Mouse (Mus musculus) forebrain, embryonic 15.5 days (tissue): ENCODE measurements around the gene Hgf. TPM values are rescaled to one million over a fixed set of nuclear protein-coding genes. Genes with fewer than 3 reads are reported as not detected.

Experiments used
- ATAC-seq: fragments of 200-750 bp; cut with Nextera tagmentation; replicated peaks from 2 replicates; pipeline ENCODE4 v1.8.0; 2017; ENCODE audit warnings: mild to moderate bottlenecking, moderate TSS enrichment, moderate library complexity
- H3K27ac ChIP-seq: fragments of 300-500 bp; sonication (generic); replicated peaks from 2 replicates; pipeline ENCODE4 v1.5.1; 2015; ENCODE audit warnings: mild to moderate bottlenecking, inconsistent platforms
- H3K27me3 ChIP-seq: fragments of 300-500 bp; sonication (generic); 2 replicates; pipeline ENCODE4 v1.6.1; 2015; ENCODE audit warnings: inconsistent platforms
- H3K36me3 ChIP-seq: fragments of 300-500 bp; sonication (generic); 2 replicates; pipeline ENCODE4 v1.6.1; 2015; ENCODE audit warnings: mild to moderate bottlenecking, inconsistent platforms
- H3K4me1 ChIP-seq: fragments of 300-500 bp; sonication (generic); 2 replicates; pipeline ENCODE4 v1.6.1; 2015; ENCODE audit warnings: inconsistent platforms
- H3K4me2 ChIP-seq: fragments of 300-500 bp; sonication (generic); replicated peaks from 2 replicates; pipeline ENCODE4 v1.6.1; 2015; ENCODE audit warnings: mild to moderate bottlenecking, inconsistent platforms
- H3K4me3 ChIP-seq: fragments of 300-500 bp; sonication (generic); 2 replicates; pipeline ENCODE4 v1.5.1; 2015; ENCODE audit warnings: mild to moderate bottlenecking, inconsistent platforms
- H3K9ac ChIP-seq: fragments of 300-500 bp; sonication (generic); replicated peaks from 2 replicates; pipeline ENCODE4 v1.6.1; 2015; ENCODE audit warnings: mild to moderate bottlenecking, inconsistent platforms
- H3K9me3 ChIP-seq: fragments of 300-500 bp; sonication (generic); 2 replicates; pipeline ENCODE4 v1.6.1; 2016; ENCODE audit warnings: inconsistent platforms
- WGBS: fragments of 180-500 bp; shearing (Covaris S2); methylation state at CpG from one replicate; pipeline ENCODE4 v1.1.7; 2015; ENCODE audit warnings: mixed read lengths; 5-methylcytosine and 5-hydroxymethylcytosine counted together
- polyA plus RNA-seq: library from polyadenylated mRNA; unstranded; fragments of >200 nt; fragmentation: Nextera tagmentation; extraction: Ambion mirVana; gene quantifications from 2 replicates; pipeline ENCODE4 v1.2.1, GENCODE M21; 2015

Gene Hgf
- polyA plus RNA-seq, 1 experiment from 2014 or later, result 1.4 TPM

DNA sequence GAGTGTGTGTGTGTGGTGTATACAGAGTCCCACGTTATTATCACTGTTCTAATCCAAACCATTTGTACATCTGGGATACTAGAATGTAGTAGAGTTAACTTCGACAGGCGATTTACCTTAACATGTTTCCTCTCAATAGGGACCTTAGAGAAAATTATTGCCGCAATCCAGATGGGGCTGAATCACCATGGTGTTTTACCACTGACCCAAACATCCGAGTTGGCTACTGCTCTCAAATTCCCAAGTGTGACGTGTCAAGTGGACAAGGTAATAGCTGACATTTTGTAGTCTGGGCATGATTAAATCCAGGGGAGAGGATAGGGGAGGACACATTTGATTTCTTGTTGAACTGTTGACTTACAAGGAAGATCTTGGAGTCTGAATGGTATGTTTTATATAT, 44.7 kb downstream of the Hgf start:
- H3K4me3 ChIP-seq, result no peak overlapping the region
- no peaks in the 10 kb centered on the region for H3K4me1 ChIP-seq
- H3K36me3 ChIP-seq, result no peaks in the 10 kb centered on the region
- H3K27ac ChIP-seq, result no peak overlapping the region
- ATAC-seq, result no peak
- no peak overlapping the region for H3K4me2 ChIP-seq
- H3K27me3 ChIP-seq, result no peaks in the 10 kb centered on the region
- H3K9me3 ChIP-seq, result no peaks in the 10 kb centered on the region
- H3K9ac ChIP-seq, result no peak overlapping the region
- WGBS, result 86% methylated on average over 6 of the region's 6 CpGs

DNA sequence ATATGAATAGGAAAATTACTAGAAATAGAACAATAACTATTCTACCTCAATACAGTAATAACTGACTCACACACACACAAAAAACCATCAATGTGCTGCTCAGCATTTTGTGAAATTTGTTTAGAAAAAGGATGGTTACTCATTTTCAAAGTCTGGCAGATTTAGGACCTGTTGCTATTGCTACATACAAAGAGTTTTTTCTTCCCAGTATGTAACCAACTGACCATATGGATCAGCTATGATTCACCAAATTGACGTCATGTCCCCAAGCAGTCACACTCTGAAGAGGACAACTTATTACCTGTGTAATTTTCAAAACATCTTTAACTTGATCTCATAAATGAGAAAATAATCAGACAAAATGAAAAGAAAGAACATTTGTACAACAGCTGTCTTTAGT, 48.2 kb downstream of the Hgf start:
- Histone ChIP-seq H3K27me3 (no peaks in the 10 kb centered on the region), H3K9ac (no peak overlapping the region), H3K4me2 (no peak overlapping the region), H3K36me3 (no peaks in the 10 kb centered on the region), H3K4me3 (no peak overlapping the region), H3K4me1 (no peaks in the 10 kb centered on the region), H3K9me3 (no peaks in the 10 kb centered on the region), H3K27ac (no peak overlapping the region)
- 90% methylated on average over 1 of the region's 1 CpGs for WGBS
- no peak for ATAC-seq

DNA sequence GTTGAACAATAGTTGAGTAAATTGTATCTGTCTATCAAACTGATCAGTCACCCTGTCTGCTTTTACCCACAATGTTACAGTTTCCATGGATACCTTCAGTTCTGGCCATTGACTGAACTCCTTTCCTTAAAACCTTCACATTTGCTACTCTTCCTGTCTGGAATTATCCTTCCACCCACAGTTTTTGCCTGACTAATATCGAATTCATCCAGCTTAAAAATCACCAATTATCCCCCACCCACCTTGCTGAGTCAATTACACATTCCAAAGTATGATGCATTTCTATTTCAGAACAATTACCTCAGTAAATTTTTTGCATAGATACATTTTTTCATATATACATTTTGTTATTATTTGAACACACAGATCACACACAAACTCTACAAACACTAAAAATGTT, 79.7 kb downstream of the Hgf start:
- no peak overlapping the region for H3K4me2 ChIP-seq
- no peaks in the 10 kb centered on the region for H3K4me1 ChIP-seq
- H3K4me3 ChIP-seq, result no peak overlapping the region
- H3K9ac ChIP-seq, result no peak overlapping the region
- H3K36me3 ChIP-seq, result no peaks in the 10 kb centered on the region
- no peaks in the 10 kb centered on the region for H3K9me3 ChIP-seq
- no peak overlapping the region for H3K27ac ChIP-seq
- ATAC-seq, result no peak
- 64% methylated on average over 1 of the region's 1 CpGs for WGBS
- H3K27me3 ChIP-seq, result no peaks in the 10 kb centered on the region

- no peaks in the 10 kb centered on the region for H3K36me3 ChIP-seq
- WGBS, result 72% methylated on average over 7 of the region's 7 CpGs
- no peak overlapping the region for H3K27ac ChIP-seq
- H3K9me3 ChIP-seq, result no peaks in the 10 kb centered on the region
- H3K4me1 ChIP-seq, result no peaks in the 10 kb centered on the region
- no peak overlapping the region for H3K9ac ChIP-seq
- no peaks in the 10 kb centered on the region for H3K27me3 ChIP-seq
- no peak for ATAC-seq
- no peak overlapping the region for H3K4me3 ChIP-seq
- no peak overlapping the region for H3K4me2 ChIP-seq
These were observed 93.1 kb downstream of the Hgf start for GRCm38 (mm10) chr5:16646417-16646816.

GRCm38 (mm10) chr5:16647701-16648100, 94.4 kb downstream of the Hgf start:
- no peak for ATAC-seq
- no peaks in the 10 kb centered on the region for H3K27me3 ChIP-seq
- no peaks in the 10 kb centered on the region for H3K9me3 ChIP-seq
- H3K36me3 ChIP-seq, result no peaks in the 10 kb centered on the region
- H3K27ac ChIP-seq, result no peak overlapping the region
- H3K4me2 ChIP-seq, result no peak overlapping the region
- H3K9ac ChIP-seq, result no peak overlapping the region
- no peak overlapping the region for H3K4me3 ChIP-seq
- no peaks in the 10 kb centered on the region for H3K4me1 ChIP-seq

GRCm38 (mm10) chr5:16650240-16650639, 96.9 kb downstream of the Hgf start:
- no peak for ATAC-seq
- Histone ChIP-seq H3K9me3 (no peaks in the 10 kb centered on the region), H3K4me1 (no peaks in the 10 kb centered on the region), H3K36me3 (no peaks in the 10 kb centered on the region), H3K9ac (no peak overlapping the region), H3K27ac (no peak overlapping the region), H3K4me2 (no peak overlapping the region), H3K4me3 (no peak overlapping the region), H3K27me3 (no peaks in the 10 kb centered on the region)
- WGBS, result 98% methylated on average over 1 of the region's 1 CpGs

- no peak overlapping the region for H3K4me3 ChIP-seq
- no peak for ATAC-seq
- 77% methylated on average over 7 of the region's 7 CpGs for WGBS
These were observed 100.7 kb downstream of the Hgf start for GRCm38 (mm10) chr5:16654022-16654421.

More at GRCm38 (mm10) chr5:16654022-16654421, 100.7 kb downstream of the Hgf start:
- Histone ChIP-seq H3K4me2 (no peak overlapping the region), H3K9me3 (no peaks in the 10 kb centered on the region), H3K27me3 (no peaks in the 10 kb centered on the region), H3K9ac (no peak overlapping the region), H3K4me1 (no peaks in the 10 kb centered on the region), H3K36me3 (no peaks in the 10 kb centered on the region), H3K27ac (no peak overlapping the region)

Other genes starting within 250 kb of the Hgf start
- not detected in 2 replicates for gene Gm28710, start 238.3 kb downstream of the Hgf start, polyA plus RNA-seq